Mouse (Mus musculus) megakaryocyte, embryonic 14.5 days (primary cell): ENCODE data around the gene Otogl. TPM values are rescaled to one million over a fixed set of nuclear protein-coding genes. Genes with fewer than 3 reads are reported as not detected.

Source experiments
- H3K27me3 ChIP-seq: replicated peaks from 2 replicates; pipeline ENCODE3; 2012; ENCODE audit warnings: inconsistent platforms
- H3K36me3 ChIP-seq: replicated peaks from 2 replicates; pipeline ENCODE3; 2012; ENCODE audit warnings: low read length, inconsistent platforms, mixed read lengths
- H3K4me1 ChIP-seq: 2 replicates; pipeline ENCODE4 v1.6.1; 2012; ENCODE audit warnings: inconsistent platforms
- H3K4me3 ChIP-seq: replicated peaks from 2 replicates; pipeline ENCODE3; 2012; ENCODE audit warnings: moderate library complexity, mild to moderate bottlenecking, inconsistent platforms
- H3K9me3 ChIP-seq: 2 replicates; pipeline ENCODE4 v1.6.1; 2012; ENCODE audit warnings: inconsistent platforms
- FLI1 ChIP-seq: IDR thresholded peaks from 2 replicates; pipeline ENCODE4 v1.6.1; 2012; ENCODE audit warnings: low read length, inconsistent platforms, mixed read lengths
- GATA1 ChIP-seq: IDR thresholded peaks from 3 replicates; pipeline ENCODE4 v1.6.1; 2012; ENCODE audit warnings: mixed read lengths, low read length, inconsistent platforms, borderline replicate concordance
- polyA plus RNA-seq: library from polyadenylated mRNA; stranded (reverse); fragments of >175 nt; gene quantifications from 2 replicates; pipeline ENCODE4 v1.2.3, GENCODE M21; 2012; ENCODE audit warnings: low replicate concordance; ENCODE audit not compliant: insufficient read depth

The Otogl gene
- polyA plus RNA-seq, 1 experiment, result not detected

GRCm38 (mm10) chr10:107872542-107872941, 39.4 kb downstream of the Otogl start:
- Histone ChIP-seq H3K4me3 (no peak overlapping the region), H3K9me3 (no peaks in the 10 kb centered on the region), H3K27me3 (no peaks in the 10 kb centered on the region), H3K4me1 (0 out of 2 replicates have a peak, but pooled peaks cover 3% of the 10 kb centered on the region), H3K36me3 (no peaks in the 10 kb centered on the region)
- TF ChIP-seq FLI1 (no peak), GATA1 (no peak)

- TF ChIP-seq FLI1, result no peak
- TF ChIP-seq GATA1, result no peak
- H3K36me3 ChIP-seq, result no peaks in the 10 kb centered on the region
- no peak overlapping the region for H3K4me3 ChIP-seq
- H3K27me3 ChIP-seq, result no peaks in the 10 kb centered on the region
- 0 out of 2 replicates have a peak, but pooled peaks cover 3% of the 10 kb centered on the region for H3K4me1 ChIP-seq
- H3K9me3 ChIP-seq, result no peaks in the 10 kb centered on the region
Observed at GRCm38 (mm10) chr10:107872109-107872508, 39.8 kb downstream of the Otogl start.

GRCm38 (mm10) chr10:107870540-107870939, 41.4 kb downstream of the Otogl start:
- H3K9me3 ChIP-seq, result no peaks in the 10 kb centered on the region
- H3K4me1 ChIP-seq, result 0 out of 2 replicates have a peak, but pooled peaks cover 3% of the 10 kb centered on the region
- no peaks in the 10 kb centered on the region for H3K36me3 ChIP-seq
- TF ChIP-seq GATA1 (no peak), FLI1 (no peak)
- no peak overlapping the region for H3K4me3 ChIP-seq
- H3K27me3 ChIP-seq, result no peaks in the 10 kb centered on the region

- H3K36me3 ChIP-seq, result no peaks in the 10 kb centered on the region
Observed at GRCm38 (mm10) chr10:107868904-107869303, 43.0 kb downstream of the Otogl start.

GRCm38 (mm10) chr10:107867414-107867813, 44.5 kb downstream of the Otogl start:
- no peak for TF ChIP-seq FLI1
- no peak for TF ChIP-seq GATA1
- Histone ChIP-seq H3K9me3 (no peaks in the 10 kb centered on the region), H3K4me1 (no peaks in the 10 kb centered on the region), H3K4me3 (no peak overlapping the region), H3K36me3 (no peaks in the 10 kb centered on the region), H3K27me3 (no peaks in the 10 kb centered on the region)

More at GRCm38 (mm10) chr10:107868904-107869303, 43.0 kb downstream of the Otogl start:
- TF ChIP-seq GATA1, result no peak
- TF ChIP-seq FLI1, result no peak
- H3K9me3 ChIP-seq, result no peaks in the 10 kb centered on the region
- H3K4me1 ChIP-seq, result 0 out of 2 replicates have a peak, but pooled peaks cover 3% of the 10 kb centered on the region
- no peaks in the 10 kb centered on the region for H3K27me3 ChIP-seq
- H3K4me3 ChIP-seq, result no peak overlapping the region

- Histone ChIP-seq H3K4me3 (no peak overlapping the region), H3K27me3 (no peaks in the 10 kb centered on the region), H3K36me3 (no peaks in the 10 kb centered on the region), H3K4me1 (no peaks in the 10 kb centered on the region), H3K9me3 (no peaks in the 10 kb centered on the region)
- TF ChIP-seq GATA1, result no peak
- no peak for TF ChIP-seq FLI1
Observed at GRCm38 (mm10) chr10:107860235-107860917, 51.6 kb downstream of the Otogl start.

GRCm38 (mm10) chr10:107859220-107859619, 52.7 kb downstream of the Otogl start:
- H3K9me3 ChIP-seq, result no peaks in the 10 kb centered on the region
- H3K27me3 ChIP-seq, result no peaks in the 10 kb centered on the region
- no peaks in the 10 kb centered on the region for H3K36me3 ChIP-seq
- TF ChIP-seq GATA1, result no peak
- no peak for TF ChIP-seq FLI1
- no peak overlapping the region for H3K4me3 ChIP-seq
- no peaks in the 10 kb centered on the region for H3K4me1 ChIP-seq

GRCm38 (mm10) chr10:107858684-107859083, 53.2 kb downstream of the Otogl start:
- Histone ChIP-seq H3K9me3 (no peaks in the 10 kb centered on the region), H3K4me3 (no peak overlapping the region), H3K27me3 (no peaks in the 10 kb centered on the region), H3K36me3 (no peaks in the 10 kb centered on the region), H3K4me1 (no peaks in the 10 kb centered on the region)
- TF ChIP-seq FLI1 (no peak), GATA1 (no peak)

GRCm38 (mm10) chr10:107844906-107845305, 67.0 kb downstream of the Otogl start:
- Histone ChIP-seq H3K4me3 (no peak overlapping the region), H3K27me3 (no peaks in the 10 kb centered on the region), H3K4me1 (no peaks in the 10 kb centered on the region), H3K9me3 (no peaks in the 10 kb centered on the region), H3K36me3 (no peaks in the 10 kb centered on the region)
- TF ChIP-seq FLI1 (no peak), GATA1 (no peak)

- no peaks in the 10 kb centered on the region for H3K36me3 ChIP-seq
- no peak overlapping the region for H3K4me3 ChIP-seq
- no peaks in the 10 kb centered on the region for H3K27me3 ChIP-seq
- H3K9me3 ChIP-seq, result no peaks in the 10 kb centered on the region
- TF ChIP-seq GATA1 (no peak), FLI1 (no peak)
- no peaks in the 10 kb centered on the region for H3K4me1 ChIP-seq
Observed at GRCm38 (mm10) chr10:107834452-107835239, 77.3 kb downstream of the Otogl start.
